Mouse (Mus musculus) kidney, postnatal 0 days (tissue): Measurements from ENCODE around the gene Ccnq. TPM values are rescaled to one million over a fixed set of nuclear protein-coding genes. Genes with fewer than 3 reads are reported as not detected.

Experiments
- ATAC-seq: fragments of 200-750 bp; cut with Nextera tagmentation; replicated peaks from 2 replicates; pipeline ENCODE4 v1.8.0; 2017; ENCODE audit warnings: low read depth, moderate number of reproducible peaks, moderate TSS enrichment, moderate library complexity; ENCODE audit not compliant: low FRiP score
- DNase-seq: peaks from one replicate; pipeline ENCODE4 v3.0.0-alpha.2; 2016; ENCODE audit warnings: low spot score
- H3K27ac ChIP-seq: fragments of 300-500 bp; sonication (generic); 2 replicates; pipeline ENCODE4 v1.5.1; 2014; ENCODE audit warnings: mild to moderate bottlenecking
- H3K27me3 ChIP-seq: fragments of 300-500 bp; sonication (generic); 2 replicates; pipeline ENCODE4 v1.6.1; 2014; ENCODE audit warnings: low read length, mixed read lengths; ENCODE audit not compliant: insufficient read depth
- H3K36me3 ChIP-seq: fragments of 300-500 bp; sonication (generic); 2 replicates; pipeline ENCODE4 v1.6.1; 2014; ENCODE audit warnings: low read length, mixed read lengths; ENCODE audit not compliant: insufficient read depth
- H3K4me1 ChIP-seq: fragments of 300-500 bp; sonication (generic); replicated peaks from 2 replicates; pipeline ENCODE4 v1.6.1; 2014; ENCODE audit warnings: antibody characterized with exemption, low read length, mixed read lengths; ENCODE audit not compliant: insufficient read depth
- H3K4me2 ChIP-seq: fragments of 300-500 bp; sonication (generic); 2 replicates; pipeline ENCODE4 v1.6.1; 2014; ENCODE audit warnings: mild to moderate bottlenecking, low read length, moderate library complexity, mixed read lengths
- H3K4me3 ChIP-seq: fragments of 300-500 bp; sonication (generic); replicated peaks from 2 replicates; pipeline ENCODE4 v1.5.1; 2014; ENCODE audit warnings: low read depth, low read length
- H3K9ac ChIP-seq: fragments of 300-500 bp; sonication (generic); 2 replicates; pipeline ENCODE4 v1.6.1; 2014; ENCODE audit warnings: low read depth, low read length
- H3K9me3 ChIP-seq: fragments of 300-500 bp; sonication (generic); replicated peaks from 2 replicates; pipeline ENCODE4 v1.6.1; 2016; ENCODE audit warnings: low read length, inconsistent platforms, mixed read lengths
- CTCF ChIP-seq: IDR thresholded peaks from 2 replicates; pipeline ENCODE4 v1.5.1; 2016; ENCODE audit warnings: antibody characterized with exemption, low read depth, mild to moderate bottlenecking, moderate library complexity
- WGBS: fragments of 180-500 bp; shearing (Covaris S2); extraction: QIAGEN DNeasy Blood & Tissue Kit; methylation state at CpG from one replicate; pipeline ENCODE4 v1.1.7; 2014; 5-methylcytosine and 5-hydroxymethylcytosine counted together
- polyA plus RNA-seq: library from polyadenylated mRNA; unstranded; fragments of >200 nt; fragmentation: Nextera tagmentation; extraction: Ambion mirVana; gene quantifications from 2 replicates; pipeline ENCODE4 v1.2.1, GENCODE M21; 2015

Gene Ccnq
- 53.6 and 55.8 TPM in 2 replicates for polyA plus RNA-seq

DNA sequence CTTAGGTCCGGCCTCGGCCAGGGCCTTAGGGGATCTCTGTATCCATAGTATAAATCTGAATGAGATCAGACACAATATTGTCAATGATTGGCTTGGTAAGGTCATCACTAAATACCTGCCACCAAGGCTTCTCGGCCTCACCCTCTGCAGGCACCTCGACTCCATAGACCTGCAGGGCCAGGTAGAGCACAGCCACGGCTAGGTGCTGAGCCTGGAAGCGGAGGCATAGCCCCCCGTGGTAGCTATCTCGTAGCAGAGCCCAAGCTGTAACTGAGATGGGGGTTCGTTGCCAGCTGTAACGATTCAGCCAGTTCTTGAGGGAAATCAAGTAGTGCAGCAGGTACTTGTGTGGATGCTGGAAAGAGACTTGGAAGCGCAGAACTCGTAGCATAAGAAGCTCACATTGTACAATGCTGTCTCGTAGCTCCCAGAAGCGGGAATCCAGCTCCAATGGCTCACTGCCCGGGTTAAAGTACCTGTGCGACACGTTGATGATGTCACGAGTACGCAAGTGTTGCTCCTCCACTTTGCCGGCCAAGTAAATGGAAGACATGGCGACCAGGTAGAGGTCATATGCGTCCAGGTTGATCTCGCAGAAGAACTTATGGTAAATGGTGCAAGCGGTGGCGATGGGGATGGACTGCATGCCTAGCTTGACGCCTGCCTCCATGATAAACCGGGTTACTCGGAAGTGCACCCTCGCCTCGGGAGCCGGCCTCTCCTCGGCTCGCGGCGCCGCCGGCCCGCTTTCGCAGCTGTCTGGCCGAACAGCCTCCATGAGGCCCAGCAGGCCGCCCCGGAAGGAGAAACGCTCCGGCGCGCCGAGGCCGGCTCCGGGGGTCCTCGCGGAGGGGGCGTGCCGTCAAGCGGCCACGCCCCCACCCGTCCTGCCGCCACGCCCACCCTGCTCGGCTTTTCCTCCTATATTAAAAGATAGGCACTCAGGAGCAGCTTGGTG, at the start of gene Ccnq:
Gene Ccnq, minus strand, starts transcription at position 845 of the 958 bp plus-strand sequence.
- Histone ChIP-seq H3K36me3 (peaks cover 9% of the 10 kb centered on the region; the same call in 1 of the 2 replicates), H3K9me3 (no peaks in the 10 kb centered on the region), H3K9ac (peak within 1 kb of the TSS; percentile 83), H3K27me3 (no peaks in the 10 kb centered on the region), H3K4me3 (peak within 1 kb of the TSS; percentile 55), H3K4me2 (peak within 1 kb of the TSS; percentile 75), H3K27ac (peak within 1 kb of the TSS; percentile 86), H3K4me1 (no peaks in the 10 kb centered on the region)
- DNase-seq (peak; percentile 87), ATAC-seq (peak; percentile 89)
- WGBS: 9% methylated on average over 59 of the region's 59 CpGs
- no peak for TF ChIP-seq CTCF

DNA sequence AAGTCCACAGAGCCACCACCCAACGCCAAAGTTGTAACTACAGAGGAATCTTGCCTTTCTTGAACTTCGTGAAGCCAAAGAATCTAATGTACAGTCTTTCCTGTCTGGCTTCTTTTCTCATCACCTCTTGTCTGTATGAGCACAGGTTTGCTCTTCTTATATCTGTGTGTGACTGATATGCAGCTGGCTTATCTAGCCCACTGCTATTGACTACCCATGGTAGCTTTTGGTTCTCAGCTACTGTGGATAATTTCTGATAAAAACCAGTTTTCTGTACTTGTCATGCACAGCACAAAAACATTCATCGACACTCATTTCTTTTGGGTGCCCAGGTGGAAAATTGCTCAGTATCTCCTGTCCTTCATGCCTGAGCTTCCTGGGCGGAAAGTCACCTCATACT, 49.6 kb upstream of the Ccnq start:
- H3K27me3 ChIP-seq: no peaks in the 10 kb centered on the region
- H3K9me3 ChIP-seq: no peaks in the 10 kb centered on the region
- no peak for ATAC-seq
- H3K4me1 ChIP-seq: no peaks in the 10 kb centered on the region; the same call in 1 of the 2 replicates
- no peak for TF ChIP-seq CTCF
- no peak overlapping the region for H3K4me3 ChIP-seq
- 91% methylated on average over 4 of the region's 4 CpGs for WGBS
- no peak overlapping the region for H3K9ac ChIP-seq
- no peaks in the 10 kb centered on the region for H3K36me3 ChIP-seq
- no peak overlapping the region for H3K27ac ChIP-seq
- no peak for DNase-seq
- H3K4me2 ChIP-seq: no peak overlapping the region

DNA sequence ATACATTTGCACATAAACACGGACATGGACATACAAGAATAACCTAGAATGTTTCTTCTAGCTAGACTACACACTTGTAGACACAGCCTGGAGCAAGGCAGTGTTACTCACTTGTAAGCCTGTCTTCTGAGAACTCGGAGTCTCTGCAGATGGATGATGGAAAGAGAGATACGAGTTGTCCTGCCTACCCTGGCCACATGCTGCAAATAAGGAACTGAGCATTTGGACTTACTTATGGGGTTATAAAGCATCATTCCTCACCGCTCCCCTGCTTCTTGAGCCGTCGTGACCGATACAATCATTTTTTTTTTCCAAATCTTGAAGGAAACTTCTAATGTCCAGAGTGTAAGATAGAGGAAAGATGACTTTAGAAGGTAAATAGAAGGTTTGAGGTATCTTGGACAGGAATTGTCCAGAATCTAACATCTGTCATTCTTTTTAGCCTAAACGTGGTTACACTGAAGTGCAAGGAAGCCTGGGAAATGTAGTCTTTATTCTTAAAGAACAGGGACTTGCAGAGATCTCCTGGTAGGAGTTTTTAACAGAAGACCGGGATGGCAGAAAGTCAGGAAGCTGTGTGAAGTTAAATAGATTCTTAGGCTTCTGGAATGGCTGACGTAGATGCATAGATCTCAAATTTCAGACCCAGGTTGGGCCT, 44.7 kb upstream of the Ccnq start:
- DNase-seq (peak; percentile 17), ATAC-seq (no peak)
- Histone ChIP-seq H3K27ac (no peak overlapping the region), H3K4me1 (peaks cover 5% of the 10 kb centered on the region; the same call in 1 of the 2 replicates), H3K9me3 (no peaks in the 10 kb centered on the region), H3K27me3 (no peaks in the 10 kb centered on the region), H3K9ac (no peak overlapping the region), H3K36me3 (no peaks in the 10 kb centered on the region), H3K4me2 (no peak overlapping the region), H3K4me3 (no peak overlapping the region)
- 74% methylated on average over 10 of the region's 10 CpGs for WGBS
- TF ChIP-seq CTCF: no peak

DNA sequence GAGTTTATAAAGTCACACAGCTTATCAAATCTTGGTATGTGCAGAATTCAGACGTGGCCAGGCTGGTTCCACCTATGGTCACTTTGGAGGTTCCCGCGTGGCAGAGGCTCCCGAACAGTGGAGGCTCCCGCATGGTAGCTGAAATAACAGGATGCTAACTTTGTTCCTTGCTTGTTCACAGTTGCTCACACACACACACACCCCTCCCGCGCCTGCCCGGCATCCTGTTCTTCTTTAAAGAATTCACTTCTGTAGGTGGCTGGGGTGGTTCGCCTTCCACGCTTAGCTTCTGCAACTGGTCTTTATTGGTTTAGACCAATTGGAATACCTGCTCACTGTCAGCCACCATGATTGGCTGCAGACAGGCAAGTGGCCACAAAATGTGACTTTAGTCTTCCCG, 41.6 kb upstream of the Ccnq start:
- H3K4me3 ChIP-seq: no peak overlapping the region
- H3K27me3 ChIP-seq: no peaks in the 10 kb centered on the region
- no peak for ATAC-seq
- H3K9ac ChIP-seq: no peak overlapping the region
- H3K4me1 ChIP-seq: 0 out of 2 replicates have a peak, but pooled peaks cover 5% of the 10 kb centered on the region
- H3K36me3 ChIP-seq: no peaks in the 10 kb centered on the region
- no peak overlapping the region for H3K27ac ChIP-seq
- WGBS: 77% methylated on average over 11 of the region's 11 CpGs
- H3K4me2 ChIP-seq: 0 out of 2 replicates have a peak overlapping the region, but pooled peaks have one; percentile 40
- DNase-seq: no peak
- no peaks in the 10 kb centered on the region for H3K9me3 ChIP-seq
- no peak for TF ChIP-seq CTCF

DNA sequence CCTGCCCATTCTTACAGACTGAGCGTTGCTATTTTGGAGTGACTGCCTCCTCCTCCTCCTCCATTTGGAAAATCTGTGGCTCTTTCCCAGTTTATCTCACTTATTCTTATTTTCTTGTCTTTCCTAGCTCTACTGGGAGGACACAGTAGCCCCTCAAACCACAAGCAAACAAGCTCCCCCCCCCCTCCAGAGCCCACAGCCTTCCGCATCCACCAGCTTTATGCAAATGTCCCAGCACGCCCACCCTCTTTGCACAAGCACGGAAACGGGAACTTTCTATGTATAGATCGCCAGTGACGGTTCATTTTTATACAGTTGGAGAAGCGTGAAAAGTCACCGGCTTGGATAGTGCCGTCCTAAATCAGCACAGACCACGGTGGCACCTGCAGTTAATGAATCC, 40.9 kb upstream of the Ccnq start:
- H3K4me2 ChIP-seq: peak overlapping the region; percentile 40
- WGBS: 15% methylated on average over 11 of the region's 11 CpGs
- no peak overlapping the region for H3K4me3 ChIP-seq
- no peaks in the 10 kb centered on the region for H3K36me3 ChIP-seq
- peak; percentile 12 for DNase-seq
- H3K27me3 ChIP-seq: no peaks in the 10 kb centered on the region
- no peaks in the 10 kb centered on the region for H3K9me3 ChIP-seq
- no peak overlapping the region for H3K27ac ChIP-seq
- ATAC-seq: no peak
- no peak for TF ChIP-seq CTCF
- 0 out of 2 replicates have a peak, but pooled peaks cover 5% of the 10 kb centered on the region for H3K4me1 ChIP-seq
- no peak overlapping the region for H3K9ac ChIP-seq

DNA sequence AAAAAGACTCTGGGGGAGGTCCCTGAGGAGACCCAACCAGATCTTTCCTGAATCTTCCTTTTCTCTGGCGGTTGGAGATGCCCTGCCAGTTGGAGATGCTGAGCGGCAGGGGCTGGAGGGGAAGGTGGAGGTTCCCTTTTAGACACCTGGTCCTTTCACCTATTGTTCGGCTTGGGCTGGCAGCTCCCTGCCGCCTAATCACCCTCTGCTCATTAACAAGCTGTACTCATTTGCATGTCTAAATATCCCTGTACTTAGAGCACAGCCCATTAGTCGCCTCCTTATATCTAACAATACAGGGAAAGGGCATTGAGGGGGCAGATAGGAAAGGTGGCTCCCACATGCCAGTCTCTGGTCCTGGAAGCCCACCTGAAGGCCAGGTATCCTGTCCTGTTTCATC, 40.5 kb upstream of the Ccnq start:
- H3K9me3 ChIP-seq: no peaks in the 10 kb centered on the region
- H3K27me3 ChIP-seq: no peaks in the 10 kb centered on the region
- H3K9ac ChIP-seq: no peak overlapping the region
- 45% methylated on average over 5 of the region's 5 CpGs for WGBS
- H3K27ac ChIP-seq: peak overlapping the region; percentile 70
- no peak overlapping the region for H3K4me3 ChIP-seq
- no peak for TF ChIP-seq CTCF
- H3K4me1 ChIP-seq: 0 out of 2 replicates have a peak, but pooled peaks cover 5% of the 10 kb centered on the region
- ATAC-seq: no peak
- no peak for DNase-seq
- H3K36me3 ChIP-seq: no peaks in the 10 kb centered on the region
- H3K4me2 ChIP-seq: peak overlapping the region; percentile 40
